Mouse (Mus musculus): ENCODE measurements around the gene Prune2. TPM values are rescaled to one million over a fixed set of nuclear protein-coding genes. Genes with fewer than 3 reads are reported as not detected.

Prune2 gene
- polyA plus RNA-seq, 1 experiment from 2014 or later = 4.1 TPM

DNA sequence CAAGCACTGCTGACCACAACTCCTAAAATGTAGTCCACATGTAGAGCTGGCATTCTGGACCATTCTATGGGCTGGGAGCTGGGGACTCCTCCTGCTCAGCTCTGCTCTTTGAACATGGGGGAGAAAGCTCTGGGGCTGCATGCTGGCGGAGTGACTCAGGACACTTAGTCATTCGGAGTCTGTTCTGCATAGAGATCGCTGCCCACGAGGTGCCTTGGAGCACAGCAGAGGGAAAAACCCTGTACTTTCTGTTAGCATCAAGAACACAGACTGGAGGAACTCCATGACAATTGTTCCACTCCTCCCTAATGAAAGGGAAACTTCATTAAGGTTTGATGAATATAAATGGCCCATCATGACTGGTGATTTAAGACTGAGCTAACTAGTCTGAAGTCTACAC, 68.8 kb downstream of the Prune2 start:
- Histone ChIP-seq H3K4me1 (replicated peaks; ENCODE audit: control insufficient read depth, insufficient read depth, low read length) (no peaks in the 10 kb centered on the region), H3K9me3 (ENCODE audit: control insufficient read depth, low read length) (no peaks in the 10 kb centered on the region), H3K27me3 (replicated peaks; ENCODE audit: control insufficient read depth, insufficient read depth, low read length) (no peaks in the 10 kb centered on the region), H3K4me3 (replicated peaks; ENCODE audit: low read length) (no peak overlapping the region), H3K4me2 (ENCODE audit: low read length) (no peak overlapping the region), H3K27ac (ENCODE audit: low read length) (no peak overlapping the region), H3K9ac (replicated peaks; ENCODE audit: low read depth, low read length) (no peak overlapping the region), H3K36me3 (ENCODE audit: control insufficient read depth, insufficient read depth) (no peaks in the 10 kb centered on the region)
- 75% methylated on average over 4 of the region's 4 CpGs for WGBS
- no peak for ATAC-seq

DNA sequence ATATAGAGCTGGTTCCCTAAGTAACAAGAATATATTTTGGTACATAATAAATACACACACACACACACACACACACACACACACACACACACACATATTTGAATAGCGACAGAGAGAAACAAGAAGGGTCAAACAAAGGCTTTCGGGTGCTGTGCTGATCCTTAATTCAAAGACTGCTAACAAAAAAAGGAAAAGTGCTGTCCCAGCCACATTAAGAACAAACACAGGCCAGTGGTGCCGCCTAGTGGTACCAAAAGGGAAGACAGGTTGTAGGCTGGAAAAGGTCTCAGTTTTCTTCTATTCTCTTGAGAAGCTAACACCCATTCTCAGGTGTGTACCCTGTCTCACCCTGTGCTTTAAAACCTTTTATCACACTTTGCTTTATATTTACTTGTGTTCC, 74.4 kb downstream of the Prune2 start:
- Histone ChIP-seq H3K27me3 (replicated peaks; ENCODE audit: control insufficient read depth, insufficient read depth, low read length) (no peaks in the 10 kb centered on the region), H3K4me3 (replicated peaks; ENCODE audit: low read length) (no peak overlapping the region), H3K9ac (replicated peaks; ENCODE audit: low read depth, low read length) (no peak overlapping the region), H3K36me3 (ENCODE audit: control insufficient read depth, insufficient read depth) (no peaks in the 10 kb centered on the region), H3K4me1 (replicated peaks; ENCODE audit: control insufficient read depth, insufficient read depth, low read length) (no peaks in the 10 kb centered on the region), H3K4me2 (ENCODE audit: low read length) (no peak overlapping the region), H3K27ac (ENCODE audit: low read length) (no peak overlapping the region), H3K9me3 (ENCODE audit: control insufficient read depth, low read length) (no peaks in the 10 kb centered on the region)
- 4% methylated on average over 3 of the region's 3 CpGs for WGBS
- ATAC-seq = peak; percentile 47; the same call in 1 of the 2 replicates

DNA sequence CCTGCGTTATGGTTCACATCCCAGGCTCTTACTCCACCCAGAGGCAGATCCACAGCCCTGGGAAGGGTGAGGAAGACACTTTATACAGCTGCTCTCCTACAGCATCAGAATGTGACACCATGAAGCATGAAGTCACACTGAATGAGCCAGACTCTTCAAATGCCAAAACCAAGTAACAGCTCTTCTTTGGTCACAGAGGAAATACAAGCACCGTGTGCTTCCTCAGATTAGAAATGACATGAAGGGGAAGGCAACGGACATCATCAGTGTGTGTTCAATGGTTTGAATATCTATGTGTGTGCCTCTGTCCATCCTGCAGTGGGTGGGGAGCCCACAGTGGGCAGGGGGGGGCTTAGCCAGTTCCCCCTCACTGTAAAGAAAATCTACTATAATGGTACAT, 76.4 kb downstream of the Prune2 start:
- no peak for ATAC-seq
- Histone ChIP-seq H3K9ac (replicated peaks; ENCODE audit: low read depth, low read length) (no peak overlapping the region), H3K36me3 (ENCODE audit: control insufficient read depth, insufficient read depth) (no peaks in the 10 kb centered on the region), H3K27ac (ENCODE audit: low read length) (no peak overlapping the region), H3K4me3 (replicated peaks; ENCODE audit: low read length) (no peak overlapping the region), H3K4me2 (ENCODE audit: low read length) (no peak overlapping the region), H3K27me3 (replicated peaks; ENCODE audit: control insufficient read depth, insufficient read depth, low read length) (no peaks in the 10 kb centered on the region), H3K4me1 (replicated peaks; ENCODE audit: control insufficient read depth, insufficient read depth, low read length) (no peaks in the 10 kb centered on the region), H3K9me3 (ENCODE audit: control insufficient read depth, low read length) (no peaks in the 10 kb centered on the region)
- 89% methylated on average over 3 of the region's 3 CpGs for WGBS

- no peak overlapping the region for H3K27ac ChIP-seq (ENCODE audit: low read length)
- 83% methylated on average over 4 of the region's 4 CpGs for WGBS
These were observed 91.0 kb downstream of the Prune2 start for GRCm38 (mm10) chr19:17046961-17047360.

GRCm38 (mm10) chr19:17055892-17056291, 100.0 kb downstream of the Prune2 start:
- H3K36me3 ChIP-seq (ENCODE audit: control insufficient read depth, insufficient read depth) = no peaks in the 10 kb centered on the region
- no peak for ATAC-seq
- 26% methylated on average over 3 of the region's 3 CpGs for WGBS
- 0 out of 2 replicates have a peak, but pooled peaks cover 2% of the 10 kb centered on the region for H3K27me3 ChIP-seq (replicated peaks; ENCODE audit: control insufficient read depth, insufficient read depth, low read length)
- H3K9ac ChIP-seq (replicated peaks; ENCODE audit: low read depth, low read length) = no peak overlapping the region
- no peak overlapping the region for H3K4me3 ChIP-seq (replicated peaks; ENCODE audit: low read length)
- no peak overlapping the region for H3K27ac ChIP-seq (ENCODE audit: low read length)
- no peak overlapping the region for H3K4me2 ChIP-seq (ENCODE audit: low read length)
- no peaks in the 10 kb centered on the region for H3K4me1 ChIP-seq (replicated peaks; ENCODE audit: control insufficient read depth, insufficient read depth, low read length)
- no peaks in the 10 kb centered on the region for H3K9me3 ChIP-seq (ENCODE audit: control insufficient read depth, low read length)

More at GRCm38 (mm10) chr19:17046961-17047360, 91.0 kb downstream of the Prune2 start:
- H3K36me3 ChIP-seq (ENCODE audit: control insufficient read depth, insufficient read depth) = no peaks in the 10 kb centered on the region
- no peaks in the 10 kb centered on the region for H3K9me3 ChIP-seq (ENCODE audit: control insufficient read depth, low read length)
- ATAC-seq = no peak
- no peaks in the 10 kb centered on the region for H3K4me1 ChIP-seq (replicated peaks; ENCODE audit: control insufficient read depth, insufficient read depth, low read length)
- H3K4me3 ChIP-seq (replicated peaks; ENCODE audit: low read length) = no peak overlapping the region
- no peaks in the 10 kb centered on the region for H3K27me3 ChIP-seq (replicated peaks; ENCODE audit: control insufficient read depth, insufficient read depth, low read length)
- no peak overlapping the region for H3K4me2 ChIP-seq (ENCODE audit: low read length)
- H3K9ac ChIP-seq (replicated peaks; ENCODE audit: low read depth, low read length) = no peak overlapping the region

DNA sequence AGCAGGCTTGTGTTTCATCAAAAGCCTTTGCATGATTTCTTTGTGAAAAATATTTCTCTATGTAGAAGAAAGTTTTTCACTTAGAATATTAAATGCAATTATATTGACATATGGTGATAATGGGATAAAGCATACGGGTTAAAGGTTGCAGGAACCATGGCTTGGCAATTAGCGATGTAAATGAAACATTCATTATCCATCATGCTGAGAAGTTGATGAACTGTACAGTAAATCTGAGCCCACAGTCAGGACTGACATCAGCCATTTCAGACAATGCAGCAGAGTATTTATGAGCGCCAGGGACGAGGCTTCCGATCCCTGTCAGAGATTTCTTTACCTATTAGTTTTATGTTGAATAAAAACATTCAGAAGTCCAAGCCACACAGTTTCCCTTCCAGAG, 104.2 kb downstream of the Prune2 start:
- ATAC-seq = no peak
- H3K27me3 ChIP-seq (replicated peaks; ENCODE audit: control insufficient read depth, insufficient read depth, low read length) = 0 out of 2 replicates have a peak, but pooled peaks cover 2% of the 10 kb centered on the region
- H3K36me3 ChIP-seq (ENCODE audit: control insufficient read depth, insufficient read depth) = no peaks in the 10 kb centered on the region
- no peak overlapping the region for H3K27ac ChIP-seq (ENCODE audit: low read length)
- no peak overlapping the region for H3K9ac ChIP-seq (replicated peaks; ENCODE audit: low read depth, low read length)
- H3K4me2 ChIP-seq (ENCODE audit: low read length) = no peak overlapping the region
- no peaks in the 10 kb centered on the region for H3K9me3 ChIP-seq (ENCODE audit: control insufficient read depth, low read length)
- WGBS = 78% methylated on average over 5 of the region's 5 CpGs
- no peaks in the 10 kb centered on the region for H3K4me1 ChIP-seq (replicated peaks; ENCODE audit: control insufficient read depth, insufficient read depth, low read length)
- H3K4me3 ChIP-seq (replicated peaks; ENCODE audit: low read length) = no peak overlapping the region

DNA sequence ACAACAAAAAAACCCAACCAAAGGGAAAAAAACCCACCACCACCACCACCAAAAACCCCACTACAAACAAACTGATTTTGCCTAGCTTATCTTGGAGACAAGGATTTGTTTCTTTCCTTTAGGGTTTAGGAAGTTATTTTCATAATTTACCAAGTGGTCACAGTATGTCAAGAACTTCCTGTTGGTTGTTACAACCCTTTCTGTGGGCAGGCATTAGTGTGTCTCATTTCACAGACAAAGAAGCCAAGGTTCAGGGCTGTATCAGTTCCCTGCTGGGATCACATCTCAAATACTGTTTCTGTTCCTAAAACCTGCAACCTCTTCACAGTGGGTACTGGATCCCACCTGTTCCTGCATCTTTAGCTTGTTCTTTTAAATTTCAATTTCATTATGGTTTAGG, 108.5 kb downstream of the Prune2 start:
- no peaks in the 10 kb centered on the region for H3K4me1 ChIP-seq (replicated peaks; ENCODE audit: control insufficient read depth, insufficient read depth, low read length)
- no peaks in the 10 kb centered on the region for H3K27me3 ChIP-seq (replicated peaks; ENCODE audit: control insufficient read depth, insufficient read depth, low read length)

GRCm38 (mm10) chr19:17069067-17069466, 113.1 kb downstream of the Prune2 start:
- Histone ChIP-seq H3K36me3 (ENCODE audit: control insufficient read depth, insufficient read depth) (no peaks in the 10 kb centered on the region), H3K27me3 (replicated peaks; ENCODE audit: control insufficient read depth, insufficient read depth, low read length) (no peaks in the 10 kb centered on the region), H3K4me1 (replicated peaks; ENCODE audit: control insufficient read depth, insufficient read depth, low read length) (no peaks in the 10 kb centered on the region), H3K4me3 (replicated peaks; ENCODE audit: low read length) (no peak overlapping the region), H3K9ac (replicated peaks; ENCODE audit: low read depth, low read length) (no peak overlapping the region), H3K27ac (ENCODE audit: low read length) (no peak overlapping the region), H3K4me2 (ENCODE audit: low read length) (no peak overlapping the region), H3K9me3 (ENCODE audit: control insufficient read depth, low read length) (no peaks in the 10 kb centered on the region)
- 95% methylated on average over 7 of the region's 7 CpGs for WGBS
- no peak for ATAC-seq

More for the DNA sequence above, 108.5 kb downstream of the Prune2 start:
- no peak for ATAC-seq
- H3K27ac ChIP-seq (ENCODE audit: low read length) = no peak overlapping the region
- no peak overlapping the region for H3K4me3 ChIP-seq (replicated peaks; ENCODE audit: low read length)
- no peaks in the 10 kb centered on the region for H3K36me3 ChIP-seq (ENCODE audit: control insufficient read depth, insufficient read depth)
- H3K9me3 ChIP-seq (ENCODE audit: control insufficient read depth, low read length) = no peaks in the 10 kb centered on the region
- no peak overlapping the region for H3K9ac ChIP-seq (replicated peaks; ENCODE audit: low read depth, low read length)
- H3K4me2 ChIP-seq (ENCODE audit: low read length) = no peak overlapping the region

DNA sequence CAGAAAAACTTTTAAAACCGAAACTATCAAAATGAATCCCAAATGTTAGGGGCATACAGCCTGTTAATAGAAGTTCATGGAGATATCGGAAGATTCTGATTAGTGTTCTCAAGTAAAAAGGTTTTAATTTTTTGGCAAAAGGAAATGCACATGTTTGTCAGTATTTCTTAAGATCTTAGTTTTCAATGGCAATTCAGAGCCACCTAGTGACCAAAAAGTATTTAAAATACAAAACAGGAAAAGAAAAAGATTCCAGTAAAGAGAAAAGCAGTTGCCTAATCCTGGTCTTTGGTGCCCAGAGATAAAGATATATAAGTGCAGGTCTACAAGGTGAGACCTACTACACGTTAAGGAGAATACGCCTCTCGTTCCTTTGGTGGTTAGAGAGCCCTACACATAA, 115.3 kb downstream of the Prune2 start:
- ATAC-seq = no peak
- Histone ChIP-seq H3K36me3 (ENCODE audit: control insufficient read depth, insufficient read depth) (no peaks in the 10 kb centered on the region), H3K9me3 (ENCODE audit: control insufficient read depth, low read length) (no peaks in the 10 kb centered on the region), H3K4me3 (replicated peaks; ENCODE audit: low read length) (no peak overlapping the region), H3K4me2 (ENCODE audit: low read length) (no peak overlapping the region), H3K27ac (ENCODE audit: low read length) (no peak overlapping the region), H3K9ac (replicated peaks; ENCODE audit: low read depth, low read length) (no peak overlapping the region), H3K27me3 (replicated peaks; ENCODE audit: control insufficient read depth, insufficient read depth, low read length) (no peaks in the 10 kb centered on the region), H3K4me1 (replicated peaks; ENCODE audit: control insufficient read depth, insufficient read depth, low read length) (no peaks in the 10 kb centered on the region)
- 89% methylated on average over 5 of the region's 5 CpGs for whole genome bisulfite sequencing

- Histone ChIP-seq H3K4me3 (replicated peaks; ENCODE audit: low read length) (no peak overlapping the region), H3K4me2 (ENCODE audit: low read length) (no peak overlapping the region), H3K27ac (ENCODE audit: low read length) (no peak overlapping the region), H3K36me3 (ENCODE audit: control insufficient read depth, insufficient read depth) (no peaks in the 10 kb centered on the region), H3K9me3 (ENCODE audit: control insufficient read depth, low read length) (no peaks in the 10 kb centered on the region), H3K27me3 (replicated peaks; ENCODE audit: control insufficient read depth, insufficient read depth, low read length) (no peaks in the 10 kb centered on the region), H3K4me1 (replicated peaks; ENCODE audit: control insufficient read depth, insufficient read depth, low read length) (no peaks in the 10 kb centered on the region), H3K9ac (replicated peaks; ENCODE audit: low read depth, low read length) (no peak overlapping the region)
- ATAC-seq = no peak
- WGBS = 73% methylated on average over 1 of the region's 1 CpGs
These were observed 116.3 kb downstream of the Prune2 start for GRCm38 (mm10) chr19:17072245-17072644.
